Mouse (Mus musculus) heart, embryonic 16.5 days (tissue): ENCODE results near the gene Zfyve26. TPM values are rescaled to one million over a fixed set of nuclear protein-coding genes. Genes with fewer than 3 reads are reported as not detected.
"Not testable (repeated sequence)": the region's sequence is repeated elsewhere in the genome, so short reads cannot be mapped to it uniquely, and the experiment has no call there.

Experiments used
- ATAC-seq: fragments of 200-750 bp; cut with Nextera tagmentation; replicated peaks from 2 replicates; pipeline ENCODE4 v1.8.0; 2017; ENCODE audit warnings: moderate number of reproducible peaks; ENCODE audit not compliant: insufficient read depth, low FRiP score; ENCODE audit errors: extremely low read depth
- H3K27ac ChIP-seq: fragments of 300-500 bp; sonication (generic); 2 replicates; pipeline ENCODE4 v1.5.1; 2014; ENCODE audit warnings: mild to moderate bottlenecking, low read length, control low read depth, moderate library complexity
- H3K27me3 ChIP-seq: fragments of 300-500 bp; sonication (generic); 2 replicates; pipeline ENCODE4 v1.6.1; 2014; ENCODE audit warnings: low read length, mixed read lengths; ENCODE audit not compliant: control insufficient read depth, insufficient read depth
- H3K36me3 ChIP-seq: fragments of 300-500 bp; sonication (generic); 2 replicates; pipeline ENCODE4 v1.6.1; 2014; ENCODE audit not compliant: control insufficient read depth, insufficient read depth
- H3K4me1 ChIP-seq: fragments of 300-500 bp; sonication (generic); 2 replicates; pipeline ENCODE4 v1.6.1; 2014; ENCODE audit warnings: low read length, mixed read lengths; ENCODE audit not compliant: control insufficient read depth, insufficient read depth
- H3K4me2 ChIP-seq: fragments of 300-500 bp; sonication (generic); 2 replicates; pipeline ENCODE4 v1.6.1; 2014; ENCODE audit warnings: low read depth, mild to moderate bottlenecking, control low read depth, low read length
- H3K4me3 ChIP-seq: fragments of 300-500 bp; sonication (generic); 2 replicates; pipeline ENCODE4 v1.5.1; 2014; ENCODE audit warnings: mild to moderate bottlenecking, control low read depth, low read length
- H3K9ac ChIP-seq: fragments of 300-500 bp; sonication (generic); 2 replicates; pipeline ENCODE4 v1.6.1; 2014; ENCODE audit warnings: low read length, control low read depth
- H3K9me3 ChIP-seq: fragments of 300-500 bp; sonication (generic); replicated peaks from 2 replicates; pipeline ENCODE4 v1.6.1; 2016; ENCODE audit warnings: low read length; ENCODE audit not compliant: control insufficient read depth
- WGBS: fragments of 180-500 bp; shearing (Covaris S2); extraction: QIAGEN DNeasy Blood & Tissue Kit; methylation state at CpG from one replicate; pipeline ENCODE4 v1.1.7; 2014; 5-methylcytosine and 5-hydroxymethylcytosine counted together
- polyA plus RNA-seq: library from polyadenylated mRNA; unstranded; fragments of >200 nt; fragmentation: Nextera tagmentation; extraction: Ambion mirVana; gene quantifications from 2 replicates; pipeline ENCODE4 v1.2.1, GENCODE M21; 2015

The Zfyve26 gene
- polyA plus RNA-seq, 1 experiment from 2014 or later: 8.7 TPM

GRCm38 (mm10) chr12:79322539-79322938, 26.4 kb upstream of the Zfyve26 start:
- not testable (repeated sequence) for H3K36me3 ChIP-seq, H3K9ac ChIP-seq, H3K4me2 ChIP-seq, H3K27me3 ChIP-seq, H3K9me3 ChIP-seq, H3K27ac ChIP-seq, H3K4me1 ChIP-seq, ATAC-seq, H3K4me3 ChIP-seq
- WGBS: 58% methylated on average over 2 of the region's 2 CpGs

- Histone ChIP-seq H3K4me3 (no peak overlapping the region), H3K4me1 (no peaks in the 10 kb centered on the region), H3K36me3 (no peaks in the 10 kb centered on the region), H3K9ac (no peak overlapping the region), H3K4me2 (no peak overlapping the region), H3K27ac (no peak overlapping the region), H3K27me3 (no peaks in the 10 kb centered on the region), H3K9me3 (no peaks in the 10 kb centered on the region)
- no peak for ATAC-seq
- 77% methylated on average over 5 of the region's 5 CpGs for WGBS
These were observed 24.8 kb upstream of the Zfyve26 start for GRCm38 (mm10) chr12:79320895-79321294.

DNA sequence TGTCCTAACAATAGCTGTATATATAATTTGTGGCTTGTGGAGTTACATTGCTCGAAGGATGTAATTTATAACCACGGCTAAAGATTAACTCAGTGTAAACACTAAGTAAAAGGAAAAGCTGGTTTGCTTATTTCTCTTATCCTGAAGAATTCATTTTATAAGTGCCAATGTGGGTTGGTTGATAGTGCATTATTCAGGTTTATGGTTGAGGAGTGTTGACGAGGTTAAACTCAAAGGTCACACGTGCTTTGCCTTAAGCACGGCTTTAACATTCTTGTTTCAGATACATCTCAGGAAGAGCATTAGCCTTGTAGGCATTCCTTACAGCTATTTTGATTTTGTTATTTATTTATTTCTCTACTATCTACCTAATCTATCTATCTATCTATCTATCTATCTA, 21.2 kb upstream of the Zfyve26 start:
- Histone ChIP-seq H3K9me3 (no peaks in the 10 kb centered on the region), H3K4me2 (no peak overlapping the region), H3K27me3 (no peaks in the 10 kb centered on the region), H3K27ac (no peak overlapping the region), H3K36me3 (no peaks in the 10 kb centered on the region), H3K4me1 (no peaks in the 10 kb centered on the region), H3K9ac (no peak overlapping the region), H3K4me3 (no peak overlapping the region)
- ATAC-seq: no peak
- WGBS: 80% methylated on average over 5 of the region's 5 CpGs

- Histone ChIP-seq H3K4me3 (no peak overlapping the region), H3K36me3 (no peaks in the 10 kb centered on the region), H3K27me3 (no peaks in the 10 kb centered on the region), H3K4me1 (no peaks in the 10 kb centered on the region), H3K27ac (no peak overlapping the region), H3K4me2 (no peak overlapping the region), H3K9me3 (no peaks in the 10 kb centered on the region), H3K9ac (no peak overlapping the region)
- WGBS: 81% methylated on average over 4 of the region's 4 CpGs
- ATAC-seq: no peak
These were observed 17.6 kb upstream of the Zfyve26 start for GRCm38 (mm10) chr12:79313721-79314120.

- H3K4me2 ChIP-seq: no peak overlapping the region
- no peak overlapping the region for H3K27ac ChIP-seq
- no peaks in the 10 kb centered on the region for H3K36me3 ChIP-seq
- no peaks in the 10 kb centered on the region for H3K4me1 ChIP-seq
- ATAC-seq: no peak
- no peaks in the 10 kb centered on the region for H3K9me3 ChIP-seq
- 73% methylated on average over 4 of the region's 4 CpGs for WGBS
- no peak overlapping the region for H3K9ac ChIP-seq
- no peaks in the 10 kb centered on the region for H3K27me3 ChIP-seq
- H3K4me3 ChIP-seq: no peak overlapping the region
These were observed 9.9 kb upstream of the Zfyve26 start for GRCm38 (mm10) chr12:79306013-79306412.

DNA sequence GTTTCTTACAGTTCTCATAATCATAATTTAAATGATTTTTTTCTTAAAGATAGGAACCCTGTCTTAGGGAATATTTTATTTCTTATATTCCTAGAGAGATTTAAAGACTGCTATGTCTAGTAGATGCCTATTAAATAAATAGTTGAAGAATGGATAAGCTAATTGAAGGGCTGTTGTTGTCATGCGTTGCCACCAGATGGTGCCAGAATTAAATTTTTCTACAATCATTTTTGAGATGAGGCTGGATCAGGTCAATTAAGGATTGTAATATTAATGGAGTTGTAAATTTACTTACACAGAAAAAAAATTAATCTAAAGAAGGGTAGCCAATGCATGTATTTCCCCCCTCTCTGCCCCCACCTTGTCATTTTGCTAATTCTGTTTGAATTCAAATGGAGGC, 9.0 kb upstream of the Zfyve26 start:
- H3K36me3 ChIP-seq: no peaks in the 10 kb centered on the region
- H3K4me2 ChIP-seq: no peak overlapping the region
- H3K4me1 ChIP-seq: no peaks in the 10 kb centered on the region
- H3K27me3 ChIP-seq: no peaks in the 10 kb centered on the region
- no peaks in the 10 kb centered on the region for H3K9me3 ChIP-seq
- no peak for ATAC-seq
- WGBS: 58% methylated on average over 1 of the region's 1 CpGs
- H3K27ac ChIP-seq: no peak overlapping the region
- no peak overlapping the region for H3K4me3 ChIP-seq
- no peak overlapping the region for H3K9ac ChIP-seq

DNA sequence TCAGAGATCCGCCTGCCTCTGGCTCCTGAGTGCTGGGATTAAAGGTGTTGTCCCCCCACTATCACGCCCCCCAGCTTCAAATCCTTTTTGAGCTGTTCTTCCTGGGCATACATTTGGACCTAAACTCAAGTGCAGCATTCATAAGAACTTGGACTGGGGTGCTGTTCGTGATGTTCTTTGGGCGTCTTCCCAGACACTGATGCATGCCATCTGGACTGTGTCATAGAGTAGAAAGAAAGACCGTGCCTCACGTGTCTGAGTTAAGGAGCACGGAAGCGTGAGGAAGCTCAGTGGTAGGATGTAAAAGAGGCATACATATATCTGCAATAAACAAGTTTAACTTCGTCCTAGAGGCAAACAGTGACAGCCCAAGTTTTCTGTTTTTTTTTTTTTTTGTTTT, 5.7 kb upstream of the Zfyve26 start:
- 64% methylated on average over 9 of the region's 9 CpGs for WGBS
- H3K36me3 ChIP-seq: no peaks in the 10 kb centered on the region
- H3K27me3 ChIP-seq: no peaks in the 10 kb centered on the region
- H3K4me3 ChIP-seq: no peak overlapping the region
- peaks cover 5% of the 10 kb centered on the region for H3K4me1 ChIP-seq
- no peak overlapping the region for H3K4me2 ChIP-seq
- H3K27ac ChIP-seq: no peak overlapping the region
- no peak for ATAC-seq
- no peak overlapping the region for H3K9ac ChIP-seq
- H3K9me3 ChIP-seq: no peaks in the 10 kb centered on the region

DNA sequence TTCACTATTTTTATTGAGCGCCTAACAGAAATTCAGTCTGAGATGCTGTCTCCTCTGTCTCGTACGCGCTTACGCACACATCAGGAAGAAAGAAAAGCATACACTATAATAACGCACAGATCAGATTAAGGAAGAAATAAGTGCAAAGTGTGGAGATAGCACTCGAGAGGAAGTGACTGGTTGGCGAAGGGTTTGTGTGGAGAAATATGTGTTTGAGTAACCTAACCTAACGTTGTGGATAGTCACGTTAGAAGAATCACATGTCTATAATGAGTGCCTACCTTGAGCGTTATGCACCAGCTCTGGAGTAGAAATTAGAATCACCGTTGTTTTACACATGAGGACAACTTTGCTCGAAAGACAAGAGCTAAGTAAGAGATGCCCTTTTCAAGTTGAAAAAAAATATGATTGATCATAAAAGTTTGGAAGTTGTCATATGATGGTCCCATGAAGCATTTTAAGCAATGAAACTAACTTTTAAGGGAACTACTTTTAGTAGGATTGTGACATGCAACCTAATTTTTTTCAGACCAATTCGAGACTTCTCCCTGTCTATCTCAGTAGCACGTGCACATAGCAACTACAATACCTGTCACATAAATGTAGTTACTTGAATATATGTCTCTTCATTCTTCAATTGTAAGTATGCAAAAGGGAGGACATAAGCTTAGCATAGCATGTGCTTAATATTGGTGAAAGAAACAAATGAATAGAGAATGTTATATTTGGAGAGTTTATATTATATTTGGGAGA, 2.0 kb upstream of the Zfyve26 start:
- no peak for ATAC-seq
- Histone ChIP-seq H3K9me3 (no peaks in the 10 kb centered on the region), H3K9ac (peak overlapping the region; percentile 79), H3K4me3 (peak overlapping the region; percentile 86), H3K36me3 (peaks cover 4% of the 10 kb centered on the region; the same call in 1 of the 2 replicates), H3K27ac (no peak overlapping the region), H3K4me2 (peak overlapping the region; percentile 83), H3K27me3 (no peaks in the 10 kb centered on the region), H3K4me1 (peaks cover 12% of the 10 kb centered on the region)
- 13% methylated on average over 15 of the region's 15 CpGs for WGBS

DNA sequence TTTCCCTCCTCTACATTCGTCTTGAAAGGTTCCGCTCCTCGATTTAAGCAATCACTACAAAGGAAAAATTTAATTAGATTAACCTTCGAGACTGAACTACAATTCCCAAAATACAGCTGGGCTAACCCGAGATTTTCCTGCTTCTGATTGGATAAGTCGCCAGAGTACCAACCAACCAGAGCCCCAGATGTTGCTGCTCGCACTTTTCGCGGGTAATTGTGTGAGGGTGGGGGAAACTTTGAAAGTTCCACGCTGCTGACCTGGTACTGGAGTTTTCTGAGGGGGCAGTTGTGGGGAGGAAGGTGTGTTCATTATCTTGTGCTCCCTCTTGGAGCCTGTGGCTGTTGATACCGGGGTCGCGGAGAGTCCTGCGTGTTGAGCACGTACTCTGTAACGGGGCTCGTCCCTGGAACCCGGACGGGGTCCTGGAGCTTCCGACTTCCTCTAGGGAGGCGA, 1.0 kb upstream of the Zfyve26 start, which contains the start of gene Rad51b:
TSS of gene Rad51b (plus strand) at position 162 of the 456 bp plus-strand sequence.
- no peaks in the 10 kb centered on the region for H3K27me3 ChIP-seq
- peak within 1 kb of the TSS; percentile 86 for H3K4me3 ChIP-seq
- 0% methylated on average over 21 of the region's 21 CpGs for WGBS
- ATAC-seq: peak; percentile 87
- H3K4me2 ChIP-seq: peak within 1 kb of the TSS; percentile 92
- H3K27ac ChIP-seq: peak within 1 kb of the TSS; percentile 61
- peaks cover 12% of the 10 kb centered on the region for H3K4me1 ChIP-seq
- H3K36me3 ChIP-seq: peaks cover 4% of the 10 kb centered on the region; the same call in 1 of the 2 replicates
- peak within 1 kb of the TSS; percentile 80 for H3K9ac ChIP-seq
- H3K9me3 ChIP-seq: no peaks in the 10 kb centered on the region
